Mouse (Mus musculus) thymus, postnatal 4 days (tissue): Measurements from ENCODE around the gene Gna13.
A peak's percentile ranks its signal among the peaks of the same experiment; 100 is the strongest.

ENCODE experiments used
- DNase-seq: peaks from one replicate; pipeline ENCODE4 v3.0.0; 2021

Gna13 gene

DNA sequence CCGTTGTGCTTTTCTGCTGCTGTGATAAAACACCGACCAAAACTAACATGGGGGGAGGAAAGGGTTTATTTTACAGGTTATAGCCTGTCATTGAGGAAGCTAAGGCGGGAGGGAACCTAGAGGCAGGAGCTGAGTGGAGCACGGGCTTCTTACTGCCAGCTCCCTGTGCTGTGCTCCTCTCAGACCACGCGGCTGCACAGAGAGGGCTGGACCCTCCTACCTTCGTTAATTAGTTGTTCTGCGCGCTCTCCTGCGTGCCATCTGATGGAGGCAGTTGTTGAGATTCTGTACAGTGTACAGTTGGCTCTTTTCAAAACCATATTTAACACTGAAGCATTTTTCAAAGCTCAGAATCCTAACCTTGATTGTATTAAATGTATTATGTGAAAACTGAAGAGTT, 14.8 kb downstream of the Gna13 start:
- DNase-seq = no peak

DNA sequence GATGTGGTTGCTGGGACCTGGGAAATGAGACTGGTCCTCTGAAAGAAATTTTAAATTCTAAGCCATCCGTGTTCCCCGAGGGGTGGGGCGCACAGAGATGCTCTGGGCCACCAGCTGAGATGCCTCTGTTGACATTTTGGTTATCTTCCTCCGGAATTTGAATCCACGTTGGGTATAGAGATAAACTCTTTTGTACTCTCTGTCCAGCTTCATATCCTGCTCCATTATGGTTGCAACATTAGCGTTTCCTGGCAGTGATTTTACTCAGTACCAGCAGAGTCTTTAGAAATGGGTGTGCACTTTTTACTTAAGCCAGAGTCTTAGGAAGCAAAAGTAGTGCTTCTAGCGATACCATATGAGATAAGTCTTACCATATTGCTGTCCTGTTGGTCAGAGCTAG, 15.4 kb downstream of the Gna13 start:
- no peak for DNase-seq

DNA sequence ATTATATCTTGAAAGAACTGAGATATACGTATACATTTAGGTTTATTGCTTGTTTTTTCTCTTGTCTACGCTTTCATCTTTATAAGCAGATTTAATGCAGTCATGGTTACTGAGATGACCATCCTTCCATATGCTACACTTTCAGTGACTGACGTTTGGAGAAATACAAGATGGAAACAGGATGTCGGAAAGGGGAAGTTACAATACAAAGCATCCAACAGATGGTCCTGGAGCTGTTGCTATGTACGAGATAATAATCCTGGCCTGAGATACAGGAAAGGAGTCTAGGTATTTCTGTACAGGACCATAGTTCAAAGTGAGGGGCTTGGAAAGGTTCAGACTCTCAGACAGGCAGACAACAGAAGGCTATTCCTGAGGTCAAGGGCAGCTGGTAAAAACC, 18.0 kb downstream of the Gna13 start:
- DNase-seq = no peak

DNA sequence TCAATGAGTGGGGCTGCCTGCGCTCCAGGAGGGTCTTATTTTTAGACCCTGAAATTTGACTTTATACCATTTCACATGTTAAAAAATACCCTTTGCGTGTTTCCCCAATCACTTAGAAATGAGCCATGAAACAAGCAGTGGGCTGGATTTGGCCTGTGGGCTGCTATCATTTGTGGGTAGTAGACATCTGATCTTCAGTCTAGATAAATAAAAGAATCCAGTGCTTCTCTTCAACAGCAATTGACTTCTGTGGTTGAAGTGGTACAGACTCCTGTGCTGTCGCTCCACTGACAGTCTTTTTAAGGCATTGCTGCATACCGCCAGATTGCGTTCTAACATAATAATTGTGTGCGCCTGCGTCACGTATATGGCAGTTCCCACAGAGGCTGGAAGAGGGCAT, 22.7 kb downstream of the Gna13 start:
- no peak for DNase-seq

DNA sequence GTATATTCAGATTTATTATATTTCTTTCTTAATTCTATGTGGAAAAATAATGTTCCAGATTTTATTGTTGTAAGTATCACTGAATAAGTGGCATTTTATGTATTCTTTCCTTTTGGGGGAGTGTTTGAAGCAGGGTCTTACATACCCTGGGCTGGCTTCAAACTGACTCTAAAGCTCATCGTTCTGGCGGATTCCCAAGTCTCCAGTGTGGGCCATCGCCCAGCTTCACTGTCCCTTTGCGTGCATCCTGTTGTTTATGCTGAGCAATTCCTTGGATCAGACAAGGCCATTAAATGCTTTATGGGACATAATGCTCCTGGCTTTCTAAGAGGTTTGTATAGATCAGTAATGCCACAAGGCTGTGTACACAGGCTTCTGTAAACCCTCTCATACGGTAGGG, 26.4 kb downstream of the Gna13 start:
- DNase-seq = no peak

DNA sequence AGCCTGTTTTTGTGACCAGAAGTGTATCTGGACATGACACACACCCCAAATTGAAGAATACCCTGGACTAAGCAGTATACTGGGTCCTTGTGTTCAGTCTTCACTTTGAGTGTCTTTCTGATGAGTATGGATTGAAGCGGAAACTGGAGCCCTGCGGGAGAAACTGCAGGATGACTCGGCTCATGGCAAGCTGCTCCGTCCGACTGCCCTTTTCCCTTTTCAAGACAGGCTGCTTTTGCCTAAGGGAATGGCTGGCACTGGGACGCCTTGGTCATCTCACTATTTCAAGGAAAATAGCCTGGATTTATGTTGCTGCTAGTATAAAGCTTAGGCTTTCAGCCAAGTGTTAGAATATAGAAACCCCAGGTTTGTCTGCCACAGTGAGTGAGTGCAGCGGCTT, 28.6 kb downstream of the Gna13 start:
- no peak for DNase-seq

DNA sequence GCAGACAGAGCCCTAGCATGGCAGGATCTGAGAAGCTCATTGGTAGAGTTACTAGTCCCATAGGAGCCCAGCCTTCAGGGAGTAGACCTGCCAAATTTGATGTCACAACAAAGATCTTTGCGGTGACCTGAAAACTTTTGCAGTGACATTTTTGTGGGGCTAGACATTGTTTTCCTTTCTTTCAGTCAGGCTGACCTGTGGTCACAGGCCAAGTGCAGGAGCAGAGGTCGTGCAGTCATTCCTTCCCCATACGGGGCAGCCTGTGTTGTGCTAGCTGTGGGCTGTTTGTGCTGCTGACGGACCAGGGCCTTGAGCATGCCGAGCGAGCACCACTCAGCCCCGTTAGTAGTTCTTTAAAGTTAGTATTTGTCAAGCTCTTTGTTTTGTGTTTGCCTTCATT, 29.1 kb downstream of the Gna13 start:
- DNase-seq = no peak

DNA sequence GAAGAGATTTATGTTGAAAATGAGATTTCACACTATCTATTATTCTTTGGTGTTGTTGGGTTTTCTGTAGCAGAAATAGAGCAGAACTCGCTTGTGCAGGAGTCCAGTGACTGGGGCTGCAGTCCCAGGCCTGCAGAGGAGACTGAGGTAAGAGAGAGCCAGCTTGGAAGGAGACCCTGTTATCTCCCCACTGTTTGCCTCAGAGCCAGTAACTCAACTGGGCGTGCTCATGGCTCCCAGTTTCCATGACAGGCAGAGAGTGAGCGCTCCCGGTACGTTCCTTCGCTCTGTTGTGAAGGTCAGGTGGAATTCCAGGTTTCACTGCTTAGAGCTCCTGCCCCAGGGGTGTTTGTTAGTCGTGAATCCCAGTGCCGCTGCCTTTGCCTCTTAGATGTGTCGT, 30.0 kb downstream of the Gna13 start:
- DNase-seq = no peak

DNA sequence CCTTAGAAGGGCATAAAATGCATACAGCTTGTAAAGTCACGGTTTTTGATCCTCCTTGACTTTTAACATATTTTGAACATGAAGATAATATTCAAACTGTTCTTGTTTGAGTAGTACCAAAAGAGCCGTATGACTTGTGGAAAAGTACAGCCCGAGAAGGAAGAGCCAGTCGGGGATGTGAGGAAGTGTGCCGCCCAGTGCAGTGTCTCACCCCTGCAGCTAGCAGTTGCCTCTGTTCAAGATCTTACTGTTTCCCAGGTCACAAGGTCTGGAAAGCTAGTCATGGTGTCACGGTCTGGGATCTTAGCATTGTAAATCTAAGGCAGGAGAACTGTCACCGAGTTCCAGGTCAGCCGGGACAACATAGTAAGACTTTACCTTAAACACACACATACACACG, 32.1 kb downstream of the Gna13 start:
- DNase-seq = no peak

DNA sequence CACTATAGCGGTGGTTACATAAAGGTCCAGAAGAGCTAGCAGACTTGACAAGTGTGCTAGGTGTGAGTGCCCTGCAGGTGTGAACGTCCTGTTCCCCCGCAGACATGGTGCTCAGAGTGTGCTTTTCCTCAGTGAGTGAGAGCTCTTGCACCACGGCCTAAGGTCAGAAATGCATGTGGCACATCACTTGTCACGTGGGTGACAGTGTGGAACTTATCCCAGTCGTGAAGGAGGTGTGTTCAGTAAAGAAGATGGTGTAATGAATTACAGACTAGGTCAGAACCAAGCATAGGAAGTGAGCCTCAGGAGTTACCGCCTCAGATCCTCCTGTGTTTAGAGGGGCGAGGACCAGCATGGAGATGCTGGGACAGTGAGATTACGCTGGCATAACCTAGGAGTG, 32.7 kb downstream of the Gna13 start:
- DNase-seq = no peak

DNA sequence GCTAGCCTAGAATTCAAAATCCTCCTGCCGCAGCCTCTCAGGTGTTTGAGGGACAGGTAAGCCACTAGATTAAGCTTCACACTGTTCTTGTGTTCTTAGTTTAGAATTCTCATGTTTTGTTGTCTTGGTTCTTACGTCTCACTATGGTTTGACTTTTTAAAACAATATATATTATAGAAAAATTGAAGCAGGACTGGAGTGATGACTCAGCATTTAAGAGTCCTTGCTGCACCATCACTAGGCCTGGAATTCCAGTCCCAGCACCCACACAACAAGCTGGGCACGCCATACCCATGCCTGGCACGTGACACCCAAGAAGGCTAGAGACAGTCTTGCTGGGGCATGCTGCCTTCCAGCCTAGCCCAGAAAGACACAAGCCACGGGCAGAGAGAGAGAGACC, 43.8 kb downstream of the Gna13 start:
- DNase-seq = no peak

DNA sequence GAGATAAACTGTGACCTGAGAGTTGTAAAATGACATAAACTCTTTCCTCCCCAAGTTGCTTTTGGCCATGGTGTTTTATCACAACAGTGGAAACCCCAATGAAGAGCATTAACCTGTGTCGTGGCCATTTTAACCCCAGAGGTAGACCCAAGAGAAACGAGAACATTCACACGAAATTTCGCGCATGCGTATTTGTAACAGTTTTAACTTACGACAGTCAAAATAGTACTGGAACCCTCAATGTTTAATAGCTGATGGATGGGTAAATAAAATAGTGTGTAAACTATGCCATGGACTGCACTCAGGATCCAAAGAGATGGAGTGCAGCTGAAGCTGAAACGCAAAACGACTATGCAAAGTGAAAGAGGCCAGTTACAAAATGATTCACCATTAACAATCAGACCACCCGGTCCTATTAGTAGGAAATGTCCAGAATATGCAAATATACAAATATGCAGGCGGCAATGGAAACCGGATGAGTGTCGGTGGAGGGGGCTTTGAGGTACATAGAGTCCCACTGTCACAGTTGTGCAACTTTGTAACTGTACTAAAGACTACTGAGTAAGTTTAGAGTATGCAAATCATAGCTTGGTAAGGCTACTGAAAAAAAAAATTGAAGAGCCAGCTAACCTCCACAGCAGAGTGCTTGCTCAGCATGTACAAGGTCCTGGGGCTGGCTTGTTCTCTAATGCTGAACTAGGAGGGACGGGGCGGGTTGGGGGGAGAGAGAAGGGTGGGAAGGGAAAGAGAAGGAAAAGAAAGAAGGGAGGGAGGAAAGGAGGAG, 47.8 kb downstream of the Gna13 start:
- DNase-seq = no peak

DNA sequence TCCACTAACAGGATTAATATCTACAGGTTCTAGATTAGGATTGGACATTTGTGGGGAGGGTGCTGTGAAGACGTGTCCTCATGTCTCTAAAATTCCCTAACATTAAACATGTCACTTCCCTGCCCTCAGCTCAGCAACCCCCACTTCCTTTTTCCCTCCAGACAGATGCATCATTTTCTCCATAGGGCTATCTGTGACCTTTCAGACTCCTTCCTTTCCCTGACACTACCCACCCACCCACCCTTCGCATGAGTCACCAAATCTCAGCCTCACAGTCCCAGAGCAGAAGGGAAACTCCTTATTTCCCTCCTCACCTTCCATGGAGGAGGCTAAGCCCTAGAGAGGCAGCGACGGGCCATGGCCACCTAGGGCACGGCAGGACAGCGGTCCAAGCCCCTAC, 51.0 kb downstream of the Gna13 start, which contains the start of gene 9930022D16Rik:
TSS of gene 9930022D16Rik (plus strand) at position 301 of the 400 bp plus-strand sequence.
- DNase-seq = no peak

DNA sequence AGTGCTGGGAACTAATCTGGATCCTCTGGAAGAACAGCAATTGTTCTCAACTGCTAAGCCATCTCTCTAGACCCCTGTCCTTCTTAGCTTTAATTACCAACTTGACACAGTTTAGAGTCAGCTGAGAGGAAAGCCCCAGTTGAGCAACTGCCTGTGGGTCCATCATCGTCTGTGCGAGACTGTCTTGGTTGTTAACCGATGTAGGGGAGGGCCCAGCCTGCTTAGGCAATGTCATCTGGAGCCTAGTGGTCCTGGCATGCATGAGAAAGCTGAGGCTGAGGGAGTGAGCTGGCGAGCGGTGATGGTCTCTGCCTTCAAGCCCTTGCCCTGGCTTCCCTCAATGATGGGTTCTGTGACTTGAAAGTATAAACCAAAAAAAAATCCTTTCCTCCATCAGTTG, 52.2 kb downstream of the Gna13 start:
- DNase-seq = no peak

DNA sequence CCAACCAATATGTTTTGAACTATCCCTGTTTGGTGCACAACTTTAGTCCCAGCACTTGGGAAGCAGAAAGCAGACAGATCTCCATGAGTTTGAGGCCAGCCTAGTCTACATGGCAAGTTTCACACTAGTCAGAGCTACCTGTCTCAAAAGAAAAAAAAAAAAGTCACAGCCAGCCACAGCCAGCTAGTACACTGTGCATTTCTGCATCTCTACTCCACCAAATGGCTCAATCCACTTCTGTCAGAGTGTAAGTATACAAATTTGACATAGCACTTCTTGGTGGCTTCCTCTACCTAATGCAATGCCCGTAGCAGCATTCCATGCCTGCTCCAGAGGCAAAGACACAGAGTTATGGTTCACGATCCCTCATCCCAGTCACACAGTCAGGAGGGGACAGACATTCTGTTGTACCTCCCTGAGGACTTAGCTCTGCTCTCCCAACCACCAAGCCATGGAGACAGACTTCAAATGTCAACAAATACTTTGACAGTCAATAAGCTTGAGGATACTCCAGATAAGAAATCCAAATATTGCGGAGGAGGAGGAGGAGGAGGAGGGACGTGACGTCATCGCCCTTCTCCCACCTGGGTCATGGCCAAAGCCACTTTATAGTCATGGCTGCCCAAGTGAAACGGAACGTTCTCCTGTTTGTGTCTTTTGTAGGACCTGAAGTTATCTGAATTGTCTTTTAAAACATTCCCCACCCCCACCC, 54.2 kb downstream of the Gna13 start:
- DNase-seq = no peak

DNA sequence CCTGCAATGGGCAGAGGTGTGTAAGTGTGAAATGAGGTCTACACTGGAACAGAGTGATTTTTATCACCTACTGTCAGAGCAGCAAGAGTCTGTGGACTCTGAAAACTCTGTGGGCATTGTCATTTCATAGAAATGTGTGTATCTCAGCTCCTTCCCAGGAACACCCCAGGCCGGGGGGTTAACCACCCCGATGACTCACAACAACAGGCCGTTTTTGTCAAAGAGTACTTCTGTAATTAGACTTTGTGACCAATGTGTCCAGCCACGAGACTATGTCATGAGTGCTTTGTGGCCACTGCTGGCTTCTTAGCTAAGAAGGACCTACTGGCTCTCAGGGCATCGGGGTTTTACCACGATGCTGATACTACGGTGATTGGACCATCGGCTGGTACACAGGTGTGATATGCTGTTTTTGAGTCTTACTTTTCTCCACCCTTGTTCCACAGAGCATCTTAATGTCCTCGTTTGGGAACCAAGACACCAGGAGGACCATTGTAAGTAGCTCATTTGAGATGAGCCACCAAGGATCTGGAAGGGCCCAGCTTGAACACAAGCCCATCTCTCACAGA, 54.9 kb downstream of the Gna13 start:
- DNase-seq = no peak

DNA sequence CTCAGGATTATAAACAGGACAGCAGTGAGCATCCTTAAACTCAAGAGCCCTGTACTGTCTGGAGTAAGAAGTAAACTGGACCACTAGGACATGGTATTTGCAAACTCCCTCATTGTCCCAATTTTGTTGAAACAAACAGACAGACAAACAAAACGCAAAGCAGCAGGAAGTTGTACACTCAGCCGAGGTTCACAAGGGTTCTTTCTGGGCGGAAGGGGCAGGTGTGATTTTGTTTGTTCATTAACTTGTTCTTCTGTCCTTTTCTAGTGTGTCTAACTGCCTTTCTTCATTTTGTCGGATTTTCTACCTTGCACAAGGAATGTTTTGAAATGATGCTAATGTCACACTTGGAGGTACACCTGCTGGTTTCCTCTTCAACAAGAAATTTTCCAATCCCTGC, 56.8 kb downstream of the Gna13 start:
- DNase-seq = no peak

DNA sequence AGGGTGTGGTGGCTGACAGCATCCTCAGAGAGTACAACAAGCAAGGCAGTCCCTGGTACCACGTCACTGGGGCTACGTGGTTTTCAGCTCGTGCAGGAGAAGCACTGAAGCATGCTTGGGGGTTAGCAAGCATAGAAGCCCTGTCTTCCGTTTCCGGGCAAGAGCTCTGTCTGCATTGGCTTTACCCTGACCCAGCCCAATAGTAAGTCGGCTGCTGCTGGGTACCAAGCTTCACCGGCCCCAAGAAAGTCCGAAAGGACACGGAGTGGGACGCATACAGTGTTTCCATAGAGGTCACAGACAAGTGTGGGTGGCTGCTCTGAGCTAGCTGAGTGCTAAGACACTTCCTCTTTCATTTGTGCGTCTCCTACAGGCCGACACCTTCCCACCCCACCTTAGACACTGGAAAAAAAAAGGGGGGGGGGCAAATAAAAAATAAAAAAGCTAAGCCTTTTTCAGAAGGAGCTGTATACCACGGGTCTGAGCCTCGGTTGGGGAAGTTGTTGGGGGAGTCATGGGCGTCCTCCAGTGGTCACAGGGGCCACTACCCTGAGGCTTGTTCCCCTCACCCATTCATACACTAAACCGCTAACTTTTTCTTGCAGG, 57.4 kb downstream of the Gna13 start:
- DNase-seq = peak; percentile 73

DNA sequence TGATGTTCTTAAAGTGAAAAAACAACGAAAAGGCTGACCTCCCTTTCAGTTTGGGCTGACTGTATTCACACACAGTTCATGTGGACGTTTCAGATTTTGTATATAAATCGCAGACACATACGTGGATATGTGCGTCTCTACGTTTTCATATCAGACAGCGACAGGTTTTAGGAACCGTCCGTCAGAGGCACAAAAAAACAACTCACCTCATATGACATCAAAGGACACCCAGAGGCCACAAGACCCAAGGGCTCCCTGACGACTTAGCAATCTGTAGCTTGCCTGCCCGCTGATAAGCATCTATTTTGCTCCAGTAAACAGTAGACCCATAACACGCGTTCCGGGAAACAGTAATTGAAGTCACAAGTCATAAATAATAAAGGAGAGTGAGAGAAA, 57.9 kb downstream of the Gna13 start:
- DNase-seq = no peak

DNA sequence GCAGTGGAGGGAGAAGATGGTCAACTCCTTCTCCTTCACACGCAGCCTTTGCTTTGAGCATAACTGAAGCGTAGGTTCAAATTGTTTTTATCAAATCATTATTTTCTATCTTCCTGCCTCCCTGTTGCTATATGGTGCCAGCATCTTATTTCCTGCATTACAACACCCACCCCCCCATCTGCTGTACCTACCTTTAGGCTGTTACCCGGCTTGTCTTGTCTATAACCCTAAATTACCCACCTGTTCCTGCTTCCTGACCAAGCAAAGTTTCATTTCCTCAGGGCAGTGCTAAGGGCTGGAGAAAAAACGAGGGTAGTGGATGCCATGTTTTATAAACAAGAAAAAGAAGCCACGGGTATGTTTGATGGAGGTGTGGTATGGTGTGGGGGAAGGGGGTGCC, 58.6 kb downstream of the Gna13 start:
- DNase-seq = no peak

DNA sequence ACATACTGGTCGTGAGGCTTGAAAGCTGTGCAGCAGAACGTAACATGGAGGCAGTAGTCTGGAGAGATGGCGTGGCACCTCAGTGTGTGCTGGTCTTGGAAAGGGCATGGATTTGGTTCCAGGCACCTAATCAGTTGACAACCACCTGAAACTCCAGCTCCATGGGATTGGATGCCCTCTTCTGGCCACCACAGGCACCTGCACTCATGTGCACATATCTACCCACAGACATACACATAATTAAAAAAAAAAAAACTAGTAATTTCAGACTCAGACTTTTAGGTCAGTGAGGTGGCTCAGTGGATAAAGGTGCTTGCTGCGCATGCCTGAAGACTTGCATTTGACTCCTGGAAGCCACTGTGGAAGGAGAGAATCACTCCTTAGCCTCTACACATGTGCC, 59.6 kb downstream of the Gna13 start:
- DNase-seq = no peak

DNA sequence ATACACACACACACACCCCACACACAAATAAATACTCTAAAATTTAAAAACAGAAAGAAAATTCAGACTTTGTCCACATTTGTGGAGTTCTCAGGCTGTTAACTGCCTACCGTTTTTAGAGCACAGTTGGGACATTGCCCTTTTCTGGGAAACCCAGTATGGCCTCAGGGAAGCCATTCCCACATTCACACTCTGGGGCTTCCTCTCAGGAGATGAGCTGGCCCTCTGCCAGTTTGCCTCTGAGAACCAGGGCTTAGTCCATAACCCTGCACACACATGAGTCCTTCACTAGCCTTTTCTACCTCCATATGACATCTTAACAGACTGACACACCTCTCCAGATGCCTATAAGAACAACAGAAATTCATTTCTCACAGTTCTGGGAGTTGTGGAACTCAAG, 60.7 kb downstream of the Gna13 start:
- no peak for DNase-seq

DNA sequence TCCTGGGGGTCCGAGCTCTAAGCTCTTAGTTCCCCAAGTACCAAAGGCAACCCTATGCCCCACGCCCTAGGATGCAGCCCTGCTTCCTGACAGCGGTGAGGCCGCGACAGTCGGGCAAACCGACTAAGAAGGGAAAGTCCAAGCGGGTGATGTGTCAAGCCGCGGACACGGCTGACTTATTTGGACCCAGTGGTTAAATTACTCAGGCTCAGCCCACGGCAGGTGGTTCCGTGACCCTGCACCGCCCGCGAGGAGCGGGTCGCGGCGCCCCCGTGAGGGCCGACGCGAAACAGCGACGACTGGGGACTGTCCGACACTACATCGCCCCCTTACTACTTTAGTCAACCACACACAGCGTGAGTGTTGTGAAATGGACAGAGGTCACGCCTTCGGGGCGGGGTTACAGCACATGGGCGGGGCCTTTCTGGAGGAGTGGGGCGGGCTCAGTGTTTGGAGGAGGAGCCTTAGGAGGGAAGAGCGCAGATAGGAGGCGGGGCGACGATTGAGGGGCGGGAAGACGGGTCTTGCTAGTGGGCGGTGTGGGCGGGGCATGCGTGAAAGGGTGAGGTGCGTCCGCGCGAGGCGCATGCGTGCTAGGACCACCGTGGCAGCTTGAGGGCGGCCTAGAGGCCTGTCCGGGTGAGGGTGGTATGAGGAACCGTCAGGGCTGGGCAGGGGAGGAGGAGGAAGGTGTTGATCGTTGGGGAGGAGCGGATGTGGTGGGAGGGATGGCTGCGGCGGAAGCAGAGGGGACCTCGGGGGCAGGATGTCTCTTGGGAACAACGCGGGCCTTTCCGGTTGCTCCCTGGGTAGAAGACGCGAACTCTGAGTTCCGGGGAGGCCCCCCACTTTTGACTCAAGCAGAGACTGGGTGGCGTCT, 63.0 kb downstream of the Gna13 start, which contains the start of gene Amz2:
TSS of gene Amz2 (plus strand) at position 555 of the 880 bp plus-strand sequence.
- DNase-seq = peak; percentile 100
